Mouse (Mus musculus): Measurements from ENCODE around the gene Tmem242.
"Not testable (repeated sequence)": the region's sequence is repeated elsewhere in the genome, so short reads cannot be mapped to it uniquely, and the experiment has no call there.

Tmem242 gene

DNA sequence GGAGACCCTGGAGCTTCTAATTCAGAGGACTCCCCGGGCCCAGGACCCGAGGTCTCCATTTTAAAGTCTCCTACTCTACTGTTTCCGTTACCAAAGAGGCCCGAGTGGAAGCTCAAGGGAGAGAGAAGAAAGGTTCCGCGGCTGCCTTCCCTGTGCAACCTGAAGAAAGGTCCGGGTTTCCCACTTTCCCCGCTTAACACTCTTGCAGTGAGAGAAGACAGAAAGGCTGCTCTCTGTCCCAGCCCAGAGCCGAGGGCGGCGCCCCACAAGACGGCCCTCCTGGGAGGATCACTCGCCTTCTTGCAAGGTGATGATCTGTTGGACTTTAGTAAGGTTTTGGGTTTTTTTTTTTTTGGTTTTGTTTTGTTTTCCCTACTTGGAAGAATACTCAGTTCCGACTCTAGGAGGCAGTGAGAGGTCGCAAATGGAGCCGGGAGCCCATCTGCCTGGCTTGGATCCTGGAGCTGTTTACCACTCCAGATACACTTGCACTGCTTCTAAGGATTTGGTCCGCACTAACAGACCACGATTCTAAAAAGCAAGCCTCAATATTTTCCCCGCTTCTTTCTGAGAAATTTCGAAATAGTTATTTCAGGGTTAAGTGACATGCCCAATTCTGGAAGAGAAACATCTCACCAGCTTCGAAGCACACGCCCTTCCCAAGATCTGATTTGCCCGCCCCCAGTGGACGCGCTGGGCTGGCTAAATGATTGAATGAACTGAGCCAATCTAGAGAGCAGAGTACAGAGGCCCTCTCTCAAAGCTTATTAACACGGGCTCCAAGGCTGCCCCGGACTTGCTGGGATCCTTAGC lies at the start of gene Tmem242:
Tmem242 (minus strand) TSS at position 101 of the 813 bp plus-strand sequence.
- peak; percentile 90 to 96 for DNase-seq (ENCODE audit: low spot score in 2 of 2)

DNA sequence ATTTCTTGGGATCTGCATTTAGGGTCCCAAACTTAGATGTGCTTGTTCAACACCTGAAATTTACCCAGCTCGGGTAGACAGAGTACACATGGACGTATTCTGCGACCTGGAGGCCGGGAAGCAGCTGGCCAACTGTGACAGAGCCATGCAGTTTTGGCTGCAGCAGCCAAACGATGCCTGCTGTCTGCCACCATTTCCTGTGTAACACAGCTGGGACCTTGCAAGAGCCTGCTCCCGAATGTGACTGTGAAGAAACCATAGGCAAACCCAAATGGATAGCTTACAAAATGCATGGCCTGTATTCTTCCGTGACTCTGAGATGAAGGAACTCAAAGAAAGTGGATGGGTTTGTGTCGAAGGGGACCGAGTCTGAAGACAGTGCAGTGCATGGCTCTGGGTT lies 48.1 kb upstream of the Tmem242 start:
- peak in 1 of 2 experiments; percentile 57 for DNase-seq (ENCODE audit: low spot score in 2 of 2)

DNA sequence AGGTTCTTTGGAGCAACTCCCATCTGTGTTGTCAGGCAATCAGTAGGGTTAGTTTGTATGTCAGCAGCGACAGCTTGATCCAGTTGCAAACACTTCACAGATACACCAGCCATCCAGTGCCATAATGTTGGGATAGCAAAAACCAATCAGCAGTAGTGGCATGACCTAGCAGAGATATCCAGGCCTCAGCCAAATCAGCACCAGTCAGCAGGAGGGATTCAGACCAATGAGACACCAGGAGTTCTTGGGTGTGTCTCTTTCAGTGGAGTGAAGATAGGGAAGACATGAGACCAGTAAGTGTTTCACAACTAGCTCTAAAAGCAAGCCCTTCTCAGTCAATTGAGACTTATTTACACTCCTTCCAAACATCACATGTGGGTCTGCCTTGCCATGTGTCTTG lies 44.6 kb upstream of the Tmem242 start:
- DNase-seq (ENCODE audit: low spot score in 2 of 2) = peak; percentile 27 to 62

DNA sequence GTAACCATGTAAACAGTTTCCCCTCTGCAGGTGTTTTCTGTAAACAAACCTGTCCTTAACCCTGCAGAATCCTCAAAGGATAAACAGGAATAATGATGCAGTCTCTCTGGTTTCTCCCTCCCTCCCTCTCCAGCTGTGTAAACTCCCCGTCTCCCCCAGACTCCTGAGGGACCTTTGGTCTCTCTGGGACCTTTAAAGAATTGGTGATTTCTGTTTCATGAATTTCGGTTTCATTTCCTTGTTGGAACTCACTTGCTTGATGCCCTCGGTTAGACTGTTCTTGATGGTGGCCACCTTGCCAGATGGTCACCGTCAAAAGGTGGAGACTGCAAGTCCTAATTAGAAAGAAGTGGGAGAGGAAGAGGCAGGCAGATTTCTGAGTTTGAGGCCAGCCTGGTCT lies 43.4 kb upstream of the Tmem242 start:
- peak in 1 of 2 experiments; percentile 43 for DNase-seq (ENCODE audit: low spot score in 2 of 2)

DNA sequence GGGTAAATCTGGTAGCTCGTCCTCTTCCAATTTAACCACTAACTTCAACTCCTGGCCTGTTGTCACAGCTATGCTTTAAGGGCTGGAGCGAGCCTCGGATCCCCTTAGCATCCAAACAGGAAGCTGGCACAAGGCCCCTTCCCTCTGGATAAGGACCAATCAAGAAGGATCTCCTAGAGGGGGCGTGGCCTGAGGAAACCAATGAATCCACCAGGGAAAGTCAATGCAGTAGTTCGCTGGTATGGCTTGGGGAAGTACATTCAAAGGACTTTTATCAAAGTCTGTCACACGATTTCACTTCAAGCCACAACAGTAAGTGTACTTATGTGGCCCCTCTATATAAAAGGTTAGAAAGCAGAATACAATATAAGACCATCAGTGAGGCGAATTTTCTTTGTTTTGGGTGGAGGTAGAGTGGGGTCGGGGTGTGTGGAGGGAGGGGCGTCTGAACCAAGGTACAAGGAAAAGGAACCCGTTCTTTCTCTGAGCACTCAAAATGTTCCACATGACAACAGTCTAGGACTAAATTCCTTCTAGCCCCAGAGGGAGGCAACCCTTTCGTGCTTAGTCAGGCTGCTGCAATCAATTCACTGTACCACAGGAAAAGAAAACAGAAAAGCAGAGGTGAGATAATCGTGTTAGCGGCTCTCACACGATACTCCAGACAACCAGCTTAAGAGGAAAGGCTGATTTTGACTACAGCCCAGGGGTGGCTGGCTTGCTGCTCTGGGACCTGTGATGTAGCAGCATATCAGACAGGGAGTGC lies 36.1 kb upstream of the Tmem242 start:
- DNase-seq (ENCODE audit: low spot score in 2 of 2) = no peak

DNA sequence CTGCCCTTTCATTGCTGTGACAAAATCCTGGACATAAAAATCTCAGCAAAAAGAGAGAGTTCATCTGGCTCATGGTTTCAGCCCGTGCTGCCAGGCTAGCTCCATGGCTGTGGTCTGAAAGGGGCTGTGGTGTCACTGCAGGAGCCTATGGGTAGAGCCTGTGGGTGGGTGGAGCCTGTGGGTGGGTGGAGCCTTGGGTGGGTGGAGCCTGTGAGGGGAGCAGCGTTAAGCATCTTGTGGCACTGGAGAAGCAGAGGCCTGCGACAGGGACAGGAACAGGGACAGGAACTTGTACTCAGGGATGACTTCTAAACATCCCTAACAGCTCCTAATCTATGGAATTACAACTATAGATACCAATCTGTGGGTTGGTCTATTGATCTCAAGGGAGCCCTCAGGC lies 32.2 kb upstream of the Tmem242 start:
- DNase-seq (ENCODE audit: low spot score in 2 of 2) = peak in 1 of 2 experiments; percentile 62

DNA sequence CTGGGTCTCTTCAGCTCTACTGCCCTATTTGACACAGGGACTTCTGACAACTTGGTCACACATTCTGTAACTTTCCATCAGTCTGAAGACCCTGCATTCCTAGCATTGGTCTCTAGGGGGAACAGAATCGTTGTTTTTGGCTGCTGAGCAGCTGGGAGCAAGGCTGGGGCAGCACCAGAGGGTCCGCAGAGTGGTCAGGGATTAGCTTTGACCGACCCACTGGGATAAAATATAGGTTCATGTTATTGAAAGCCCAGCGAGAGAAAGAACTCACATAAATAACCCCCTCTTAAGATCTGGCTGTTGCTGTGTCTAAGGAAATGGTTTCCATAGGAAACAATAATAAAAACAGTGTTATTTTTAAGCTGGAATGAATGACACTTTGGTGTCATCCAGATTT lies 27.1 kb upstream of the Tmem242 start:
- no peak for DNase-seq (ENCODE audit: low spot score in 2 of 2)

DNA sequence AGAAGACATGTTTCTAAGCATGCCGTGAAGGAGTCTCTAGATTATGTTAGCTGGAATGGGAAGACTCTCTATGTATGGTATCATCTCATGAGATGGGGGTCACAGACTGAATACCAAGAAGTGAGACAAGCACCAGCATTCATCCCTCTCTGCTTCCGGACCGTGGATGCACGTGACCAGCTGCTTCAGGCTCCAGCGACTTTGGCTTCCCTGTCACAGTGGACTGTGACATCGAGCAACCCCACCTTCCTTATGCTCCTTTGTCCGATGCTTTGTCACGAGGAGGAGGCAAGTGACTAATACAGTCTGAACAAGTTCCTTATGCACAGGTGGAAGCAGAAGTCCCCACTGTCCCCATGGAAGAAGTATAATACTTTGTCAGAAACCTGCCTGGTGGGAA lies 26.7 kb upstream of the Tmem242 start:
- no peak for DNase-seq (ENCODE audit: low spot score in 2 of 2)

DNA sequence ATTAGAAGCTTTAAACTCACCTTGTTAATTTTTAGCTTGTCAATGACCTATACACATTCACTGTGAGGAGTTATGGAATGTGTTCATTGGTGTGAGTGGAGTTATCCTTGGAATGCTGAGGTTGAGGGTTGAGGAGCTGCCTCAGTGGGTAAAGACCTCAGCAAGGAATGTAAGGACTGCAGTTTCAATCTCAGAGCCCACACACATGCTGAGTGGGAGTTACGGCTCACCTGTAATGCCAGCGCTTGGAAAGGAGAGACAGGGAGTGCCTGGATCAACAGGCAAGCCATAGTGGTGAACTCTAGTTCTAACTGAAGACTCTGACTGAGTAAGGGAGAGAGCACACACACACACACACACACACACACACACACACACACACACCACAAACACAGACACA lies 23.9 kb upstream of the Tmem242 start:
- no peak for DNase-seq (ENCODE audit: low spot score in 2 of 2)

DNA sequence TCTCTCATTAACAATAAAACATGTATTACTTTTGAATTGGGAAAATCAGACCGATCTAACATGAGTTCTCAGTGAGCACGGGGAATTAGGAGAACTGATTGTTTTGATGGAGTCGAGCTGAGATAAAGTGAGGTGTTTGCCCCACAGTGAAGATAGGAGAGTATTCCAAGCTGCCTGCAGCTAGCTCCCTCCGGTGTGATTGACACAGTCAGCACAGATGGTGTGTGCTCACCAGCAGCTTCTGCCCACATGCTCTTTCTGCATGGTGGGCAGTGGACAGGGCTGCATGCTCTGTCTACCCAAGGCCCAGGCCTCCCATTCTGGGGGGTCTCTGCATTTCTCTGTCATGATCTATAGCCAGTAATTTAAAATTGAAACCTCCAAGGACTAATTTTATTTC lies 13.6 kb upstream of the Tmem242 start:
- DNase-seq (ENCODE audit: low spot score in 2 of 2) = no peak

DNA sequence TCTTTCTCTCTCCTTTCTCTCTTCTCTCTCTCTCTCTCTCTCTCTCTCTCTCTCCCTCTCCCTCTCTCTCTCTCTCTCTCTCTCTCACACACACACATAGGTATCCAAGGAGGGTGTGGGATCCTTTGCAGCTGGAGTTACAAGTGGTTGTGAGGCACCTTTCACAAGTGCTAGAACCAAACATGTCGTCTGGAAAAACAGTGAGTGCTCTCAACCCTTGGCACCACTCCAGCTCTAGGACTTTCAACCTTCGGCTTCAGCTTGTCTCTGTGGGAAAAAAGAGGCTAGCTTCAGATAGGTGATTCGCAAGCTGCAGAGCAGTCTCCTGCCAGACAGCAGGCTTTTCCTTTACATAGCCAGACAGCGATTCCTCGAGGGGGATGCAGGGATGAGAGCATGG lies 3.7 kb upstream of the Tmem242 start:
- DNase-seq (ENCODE audit: low spot score in 2 of 2) = no peak

DNA sequence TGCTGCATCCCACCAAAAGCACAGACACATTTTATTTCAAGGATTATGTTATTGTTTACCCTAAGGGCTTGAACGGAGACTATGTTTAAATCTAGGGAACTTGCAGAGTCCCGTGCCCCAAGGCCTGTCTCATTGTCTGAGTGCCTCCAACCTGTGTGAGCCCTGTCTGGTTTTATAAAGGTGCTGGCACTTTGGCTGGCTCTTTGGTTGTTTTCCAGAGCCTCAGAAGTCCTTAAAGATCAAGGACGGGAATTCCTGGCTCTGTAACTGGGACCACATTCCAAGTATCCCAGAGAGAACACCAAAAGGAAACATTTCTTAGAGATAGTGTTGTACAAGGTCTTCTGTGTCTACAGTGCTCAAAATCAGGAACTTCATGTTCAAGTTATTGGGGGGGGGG lies 3.2 kb upstream of the Tmem242 start:
- no peak for DNase-seq (ENCODE audit: low spot score in 2 of 2)

DNA sequence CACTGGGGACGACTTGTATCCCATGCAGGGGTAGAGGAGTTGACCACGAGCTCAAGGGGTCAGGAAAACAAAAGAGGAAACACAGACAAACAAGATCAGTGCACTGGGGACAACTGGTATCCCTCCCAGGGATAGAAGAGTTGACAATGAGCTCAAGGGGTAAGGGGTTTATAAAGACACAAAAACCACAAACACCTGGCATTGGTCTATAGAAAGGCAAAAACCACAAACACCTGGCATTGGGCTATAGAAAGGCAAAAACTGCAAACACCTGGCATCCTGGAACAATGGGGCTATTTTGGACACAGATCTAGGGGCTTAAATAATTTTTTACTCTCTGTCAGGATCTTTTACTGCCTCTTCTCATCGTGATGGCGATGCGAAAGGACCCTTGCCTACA lies 2.3 kb upstream of the Tmem242 start:
- DNase-seq (ENCODE audit: low spot score in 2 of 2) = not testable (repeated sequence)

DNA sequence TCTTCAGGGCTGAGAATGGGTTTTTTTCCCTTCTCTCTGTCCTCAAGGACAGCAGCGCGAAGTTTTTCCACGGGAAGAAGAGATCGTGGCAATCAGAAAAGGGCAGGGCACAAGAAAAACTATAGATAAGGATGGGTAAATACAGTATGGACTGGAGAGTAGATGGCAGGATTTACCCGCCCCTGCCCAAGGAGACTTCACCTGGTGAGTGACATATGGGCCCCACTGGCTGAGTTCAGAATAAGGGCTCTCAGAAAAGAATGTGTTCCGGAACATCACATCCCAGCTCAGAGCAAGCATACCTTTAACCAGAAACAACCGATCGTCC lies 264 bp downstream of the Tmem242 start:
- DNase-seq (ENCODE audit: low spot score in 2 of 2) = no peak

DNA sequence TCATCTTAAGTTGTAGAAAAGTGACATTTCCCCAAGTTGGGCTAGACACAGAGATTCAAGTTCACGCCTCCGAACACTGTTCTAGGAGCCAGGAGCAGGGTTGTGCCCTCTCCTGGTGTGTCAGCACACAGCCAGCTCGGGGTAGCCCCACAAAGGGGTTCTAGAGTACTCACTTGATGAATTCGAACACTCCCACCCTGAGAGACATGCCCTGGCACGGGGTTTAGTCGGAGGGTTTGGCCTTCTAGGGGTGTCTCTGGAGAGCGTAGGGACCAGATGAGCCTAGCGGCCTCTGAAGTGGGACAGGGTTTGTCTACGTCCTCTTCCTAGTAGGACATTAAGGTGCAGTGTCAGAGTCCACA lies 10.3 kb downstream of the Tmem242 start:
- DNase-seq (ENCODE audit: low spot score in 2 of 2) = no peak

DNA sequence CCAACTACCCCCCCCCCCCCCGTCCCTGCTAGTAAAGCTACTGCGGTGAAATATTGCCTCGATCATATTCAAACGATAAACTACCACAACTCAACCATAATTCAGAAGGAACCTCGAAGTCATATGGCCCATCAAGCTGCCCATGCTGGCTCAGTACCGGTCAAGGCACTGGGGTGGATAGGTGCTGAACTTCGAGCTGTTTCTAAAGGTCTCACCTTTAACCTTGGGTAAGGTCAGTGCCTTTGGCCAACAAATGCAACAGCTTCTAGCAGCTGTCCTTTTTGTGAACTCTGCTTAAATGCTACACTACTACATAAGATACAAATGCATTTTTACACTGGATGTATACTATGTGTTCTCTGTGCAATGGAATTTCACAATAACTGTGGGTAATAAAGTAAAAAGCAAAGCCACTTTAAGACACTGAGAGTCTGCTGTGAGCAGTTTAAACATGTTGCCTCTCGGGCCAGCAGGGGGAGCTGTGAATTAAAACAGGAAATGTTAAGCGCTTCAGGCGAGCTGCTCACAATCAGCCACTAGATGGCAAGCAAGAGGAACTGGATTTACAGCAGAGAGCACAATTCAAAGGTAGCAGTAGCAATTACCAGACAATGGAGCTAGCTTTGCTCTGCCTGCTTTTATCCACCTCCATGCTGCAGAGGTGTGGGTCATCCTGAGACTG lies 10.8 kb downstream of the Tmem242 start:
- DNase-seq (ENCODE audit: low spot score in 2 of 2) = peak; percentile 89 to 95

DNA sequence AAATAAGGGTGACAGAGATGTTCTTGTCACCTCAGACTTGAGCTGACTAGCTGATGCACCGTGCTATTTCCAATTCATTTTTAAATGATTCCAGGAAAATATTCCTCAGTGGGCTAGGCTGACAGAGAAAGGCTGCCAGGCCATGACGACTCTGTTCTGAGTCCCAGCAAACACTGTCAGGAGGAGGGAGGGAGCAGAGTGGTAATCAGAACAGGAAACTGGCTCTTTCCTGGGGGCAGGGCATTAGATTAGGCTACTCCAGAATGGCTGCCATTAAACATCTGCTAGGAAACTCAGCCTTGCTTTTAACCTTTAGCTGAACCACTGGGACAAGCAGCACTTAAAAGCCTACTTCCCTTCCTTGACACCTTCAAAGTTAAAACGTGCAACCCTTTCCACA lies 14.9 kb downstream of the Tmem242 start:
- DNase-seq (ENCODE audit: low spot score in 2 of 2) = no peak

DNA sequence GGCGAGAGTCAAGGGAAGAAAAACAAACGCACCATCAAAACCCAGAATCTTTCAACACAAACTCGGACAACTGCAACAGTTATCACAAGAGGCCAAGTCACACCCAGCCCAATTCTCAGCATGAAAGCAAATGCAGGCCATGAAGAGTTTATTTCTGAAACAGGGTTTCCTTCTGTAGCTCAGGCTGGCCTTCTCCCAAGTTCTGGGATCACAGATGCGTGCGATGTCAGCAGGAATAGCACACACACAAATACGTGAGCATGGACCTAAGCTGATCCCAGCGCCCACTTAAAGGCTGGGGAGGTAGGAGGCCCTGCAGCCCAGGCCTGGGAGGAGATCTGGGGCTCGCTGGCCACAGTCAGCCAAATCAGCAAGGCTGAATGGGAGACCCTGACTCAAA lies 15.9 kb downstream of the Tmem242 start:
- DNase-seq (ENCODE audit: low spot score in 2 of 2) = no peak

DNA sequence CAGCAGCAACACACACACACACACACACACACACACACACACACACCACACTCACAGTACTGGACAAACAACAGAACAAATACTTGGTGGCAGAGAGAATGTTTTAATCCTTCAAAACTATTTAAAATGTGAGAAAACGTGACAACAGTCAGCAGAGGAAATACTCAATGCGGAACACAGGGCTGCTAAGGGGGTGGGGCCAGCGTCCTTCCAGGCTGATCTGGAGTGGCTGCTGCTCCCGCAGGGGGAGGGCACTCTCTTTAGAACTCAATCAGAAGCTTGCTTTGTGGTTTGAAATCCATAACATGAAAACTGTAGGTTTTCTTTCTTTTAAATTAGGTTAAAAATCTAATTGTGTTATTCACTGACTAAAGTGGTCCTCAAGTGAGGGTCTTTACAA lies 18.2 kb downstream of the Tmem242 start:
- no peak for DNase-seq (ENCODE audit: low spot score in 2 of 2)

DNA sequence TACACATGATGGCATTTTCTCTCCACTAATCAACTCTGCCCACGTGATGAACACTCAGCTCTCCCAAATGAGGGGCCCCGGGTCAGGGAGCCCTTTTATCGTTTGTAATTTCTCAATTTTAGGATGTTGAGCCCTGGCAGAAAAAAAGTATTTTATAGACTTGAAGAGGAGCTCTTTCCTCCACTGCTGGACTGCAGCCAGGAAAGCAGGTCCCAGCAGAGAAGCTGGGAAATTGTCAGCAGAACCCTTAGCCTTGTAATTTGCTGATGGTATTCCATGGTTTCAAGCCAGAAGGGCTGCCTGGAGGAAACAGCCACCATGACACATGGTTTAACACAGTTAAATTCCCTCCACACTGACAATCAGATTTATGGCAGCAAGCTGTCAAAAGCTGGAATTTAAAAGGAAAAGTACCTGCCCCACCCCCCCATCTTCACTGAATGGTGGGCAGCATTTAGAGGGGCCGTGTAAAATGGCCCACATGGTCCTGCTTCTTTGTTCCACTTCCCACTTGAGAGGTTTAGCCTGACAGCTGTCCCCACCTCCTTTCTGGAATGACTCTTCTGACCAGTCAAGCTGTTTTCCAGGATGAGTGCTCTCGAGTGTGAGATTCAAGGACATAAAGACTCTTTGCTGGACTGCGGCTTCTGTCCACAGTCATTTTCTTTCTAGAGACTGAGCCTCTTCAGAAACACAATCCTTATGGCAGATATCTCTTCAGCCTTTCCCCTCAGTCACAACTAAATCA lies 20.1 kb downstream of the Tmem242 start:
- no peak for DNase-seq (ENCODE audit: low spot score in 2 of 2)

DNA sequence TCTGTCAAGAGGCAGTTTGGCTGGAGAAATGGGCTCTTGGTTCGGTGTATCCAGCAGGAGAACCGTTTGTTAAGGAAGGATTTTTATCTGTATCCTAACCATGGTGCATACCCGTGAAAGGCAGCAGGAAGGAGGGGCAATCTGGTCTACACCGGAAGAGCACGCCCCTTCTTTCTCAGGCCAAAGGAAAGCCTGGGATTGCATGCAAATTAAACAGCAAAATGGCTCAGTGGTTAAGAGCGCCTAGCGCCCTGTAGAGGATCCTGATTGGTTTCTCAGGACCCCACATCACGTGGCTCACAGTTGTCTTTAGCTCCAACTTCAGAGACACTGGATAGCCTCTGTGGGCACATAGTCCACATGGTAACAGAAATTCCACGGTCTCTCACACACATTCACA lies 21.0 kb downstream of the Tmem242 start:
- DNase-seq (ENCODE audit: low spot score in 2 of 2) = no peak

DNA sequence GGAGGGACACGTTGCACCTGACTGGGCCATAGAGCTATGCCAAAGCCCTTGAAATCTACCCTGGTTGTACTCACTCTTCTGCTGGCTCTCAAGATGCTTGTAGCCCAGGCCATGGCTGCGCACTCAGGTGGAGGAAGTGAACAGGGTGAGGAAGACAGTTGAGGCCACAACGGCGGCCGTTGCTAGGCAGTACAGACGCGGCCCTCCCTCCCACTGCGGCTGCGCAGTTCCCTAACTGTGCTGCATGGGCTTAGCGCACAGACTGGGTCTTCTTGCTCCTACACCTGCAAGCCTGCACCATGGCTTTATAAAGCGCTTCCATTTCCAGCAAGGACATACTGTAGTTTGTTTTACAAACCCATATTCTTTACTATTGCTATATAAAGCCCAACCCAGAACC lies 21.5 kb downstream of the Tmem242 start, which contains the start of gene Ldhal6b:
Ldhal6b (minus strand) TSS at position 223 of the 400 bp plus-strand sequence.
- no peak for DNase-seq (ENCODE audit: low spot score in 2 of 2)
